ENCODE assay signal across 19 mouse cellular contexts in the genomic region with DNA sequence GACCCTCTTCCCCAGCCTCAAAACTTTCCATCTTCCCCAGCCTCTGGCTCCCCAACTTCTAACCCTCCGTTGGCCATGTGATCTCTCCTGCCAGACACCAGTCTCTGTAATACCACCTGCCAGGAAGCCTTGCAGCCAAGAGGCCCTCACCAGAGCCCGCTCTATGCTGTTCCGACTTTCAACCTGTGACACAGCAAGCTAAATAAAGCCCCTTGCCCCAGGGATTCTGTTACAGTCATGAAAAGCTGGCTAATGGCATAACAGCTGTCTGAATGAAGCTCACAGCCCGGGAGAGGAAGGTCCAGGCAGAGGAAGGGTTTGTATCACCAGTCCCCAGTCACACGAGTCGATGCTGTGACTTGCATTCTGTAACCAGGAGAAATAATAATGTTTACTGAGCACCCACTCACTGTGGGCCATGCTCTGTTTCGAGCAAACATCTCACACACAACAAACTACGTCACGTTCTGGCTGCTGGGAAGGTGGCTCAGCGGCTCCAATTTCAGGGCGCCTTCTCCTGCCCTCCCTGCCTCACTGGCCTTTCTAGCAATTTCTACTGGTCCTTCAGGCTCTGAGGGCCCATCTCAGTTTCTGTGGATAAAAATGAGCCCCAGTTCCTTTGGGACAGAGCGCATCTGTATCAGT. TPM values are rescaled to one million over a fixed set of nuclear protein-coding genes. Genes with fewer than 3 reads are reported as not detected.
DNase-seq lines count a peak whose midpoint lies in the region; ATAC-seq and TF ChIP-seq lines count a peak whose summit lies in the region.
"Had no signal": no experiment of that assay in that cellular context is flagged by ENCODE, and none has a peak within 500 bp of the region (broad histone marks: within the 10 kb centered on the region; RNA-seq: fewer than 3 reads in every experiment).

No protein-coding gene starts in this region.

- peak overlapping the region; percentile 54; the same call in 1 of the 2 replicates for H3K27ac ChIP-seq in forebrain, embryonic 10.5 days
- no peak overlapping the region for H3K27ac ChIP-seq in forebrain, embryonic 11.5 days (ENCODE audit: low read depth, low read length)
- peak overlapping the region; percentile 59; the same call in 1 of the 2 replicates for H3K27ac ChIP-seq in layer of hippocampus, adult 2 months
- H3K27ac ChIP-seq in olfactory bulb, adult 2 months (ENCODE audit: insufficient read depth, low read depth, low read length): peak overlapping the region; percentile 37
- H3K27ac ChIP-seq: forebrain, embryonic 15.5 days; liver, embryonic 13.5 days; midbrain, embryonic 12.5 days had no signal

- H3K4me3 ChIP-seq in forebrain, embryonic 10.5 days: no peak overlapping the region
- no peak overlapping the region for H3K4me3 ChIP-seq in forebrain, embryonic 11.5 days (ENCODE audit: low read depth, low read length)
- no peak overlapping the region for H3K4me3 ChIP-seq in layer of hippocampus, adult 2 months
- H3K4me3 ChIP-seq in E14TG2a.4 (replicated peaks; ENCODE audit: low read length): peak overlapping the region; percentile 43; the same call in 1 of the 2 replicates
- H3K4me3 ChIP-seq in olfactory bulb, adult 2 months (ENCODE audit: insufficient read depth, low read depth, low read length): no peak overlapping the region
- H3K4me3 ChIP-seq: erythroblast, embryonic 14.5 days; forebrain, embryonic 15.5 days; liver, embryonic 13.5 days; midbrain, embryonic 12.5 days had no signal

- TF ChIP-seq POLR2A in olfactory bulb, adult 2 months (IDR thresholded peaks at IDR 0.05; ENCODE audit: insufficient read depth, low read depth, low read length): no peak

- H3K9ac ChIP-seq in forebrain, embryonic 11.5 days (ENCODE audit: low read length): no peak overlapping the region
- H3K9ac ChIP-seq: forebrain, embryonic 15.5 days; liver, embryonic 13.5 days; lung, embryonic 14.5 days; midbrain, embryonic 12.5 days had no signal

- no peak for TF ChIP-seq CTCF in layer of hippocampus, adult 2 months (conservative IDR thresholded peaks at IDR 0.05)
- TF ChIP-seq CTCF in E14TG2a.4 (conservative IDR thresholded peaks at IDR 0.05; ENCODE audit: low read length): no peak
- TF ChIP-seq CTCF in olfactory bulb, adult 2 months (IDR thresholded peaks at IDR 0.05; ENCODE audit: insufficient read depth, low read depth, low read length): no peak

- ATAC-seq in forebrain, embryonic 11.5 days (replicated peaks; ENCODE audit: low FRiP score): no peak
- ATAC-seq: activated CD4-positive, CD25-positive, alpha-beta regulatory T cell, adult 4 months; CD4-positive, CD25-positive, alpha-beta regulatory T cell, adult 4 months; forebrain, embryonic 15.5 days had no signal

- H3K9me3 ChIP-seq in forebrain, embryonic 10.5 days: no peaks in the 10 kb centered on the region
- no peaks in the 10 kb centered on the region for H3K9me3 ChIP-seq in forebrain, embryonic 11.5 days (ENCODE audit: control insufficient read depth, low read length)
- peaks cover 84% of the 10 kb centered on the region for H3K9me3 ChIP-seq in E14TG2a.4 (ENCODE audit: low read length)
- H3K9me3 ChIP-seq: forebrain, embryonic 15.5 days; liver, embryonic 13.5 days; midbrain, embryonic 12.5 days had no signal

- H3K36me3 ChIP-seq in forebrain, embryonic 10.5 days (replicated peaks): no peaks in the 10 kb centered on the region
- no peaks in the 10 kb centered on the region for H3K36me3 ChIP-seq in forebrain, embryonic 11.5 days (ENCODE audit: control insufficient read depth, insufficient read depth, low read length)
- H3K36me3 ChIP-seq in E14TG2a.4 (ENCODE audit: insufficient read depth, low read length): no peaks in the 10 kb centered on the region; the same call in 1 of the 2 replicates
- H3K36me3 ChIP-seq: forebrain, embryonic 15.5 days; G1E; liver, embryonic 13.5 days; midbrain, embryonic 12.5 days had no signal

- no peak for DNase-seq in forebrain, embryonic 10.5 days (ENCODE audit: extremely low spot score, low spot score)
- DNase-seq in forebrain, embryonic 11.5 days (ENCODE audit: low spot score): no peak
- DNase-seq in layer of hippocampus, adult 2 months (ENCODE audit: low spot score in 2 of 2): no peak
- DNase-seq in layer of hippocampus, adult 18-20 months (ENCODE audit: low spot score in 2 of 2): no peak
- DNase-seq in adrenal gland, postnatal 10 days: no peak
- DNase-seq: adrenal gland, postnatal 25 days; cerebellum, adult 18-20 months; kidney, adult 18-20 months; liver, embryonic 13.5 days; lung, embryonic 14.5 days; right cerebral cortex, postnatal 14 days had no signal

- H3K4me1 ChIP-seq in forebrain, embryonic 10.5 days: peaks cover 36% of the 10 kb centered on the region
- H3K4me1 ChIP-seq in forebrain, embryonic 11.5 days (replicated peaks; ENCODE audit: control insufficient read depth, insufficient read depth, low read length): no peaks in the 10 kb centered on the region; the same call in 1 of the 2 replicates
- no peaks in the 10 kb centered on the region for H3K4me1 ChIP-seq in E14TG2a.4 (replicated peaks; ENCODE audit: low read depth, low read length)
- H3K4me1 ChIP-seq in olfactory bulb, adult 2 months (ENCODE audit: control insufficient read depth, insufficient read depth, low read length): peaks cover 76% of the 10 kb centered on the region
- H3K4me1 ChIP-seq: liver, embryonic 13.5 days had no signal

- no peak overlapping the region for H3K4me2 ChIP-seq in forebrain, embryonic 11.5 days (ENCODE audit: low read depth, low read length, severe bottlenecking)
- H3K4me2 ChIP-seq: forebrain, embryonic 15.5 days; liver, embryonic 13.5 days; lung, embryonic 14.5 days; midbrain, embryonic 12.5 days had no signal

- no peaks in the 10 kb centered on the region for H3K27me3 ChIP-seq in forebrain, embryonic 10.5 days (ENCODE audit: poor library complexity, severe bottlenecking)
- H3K27me3 ChIP-seq in forebrain, embryonic 11.5 days (ENCODE audit: control insufficient read depth, insufficient read depth, low read length): no peaks in the 10 kb centered on the region
- H3K27me3 ChIP-seq in E14TG2a.4 (ENCODE audit: insufficient read depth, low read length): no peaks in the 10 kb centered on the region
- H3K27me3 ChIP-seq: forebrain, embryonic 15.5 days; liver, embryonic 13.5 days; midbrain, embryonic 12.5 days had no signal

- 83% methylated on average over 12 of the region's 12 CpGs for WGBS in forebrain, embryonic 10.5 days
- 75% methylated on average over 12 of the region's 12 CpGs for WGBS in forebrain, embryonic 11.5 days
- WGBS in olfactory bulb, adult 2 months: 40% methylated on average over 12 of the region's 12 CpGs

RNA-seq across cellular contexts. Expression of gene Znfx1, which starts 57.5 kb away (rescaled TPM):
- 5.2 and 5.3 TPM in 2 replicates for polyA plus RNA-seq in forebrain, embryonic 10.5 days (2016; fragmentation: Nextera tagmentation; extraction: Ambion mirVana)
- polyA plus RNA-seq in forebrain, embryonic 11.5 days (2014; fragmentation: Nextera tagmentation; extraction: Ambion mirVana): 6.0 and 7.4 TPM in 2 replicates
- total RNA-seq in layer of hippocampus, adult 2 months (2021): 10 to 100 TPM; 38.5 to 45.6 TPM
- 10 to 100 TPM; 45.8 to 49.9 TPM for total RNA-seq in layer of hippocampus, adult 18-20 months (2021)
- polyA plus RNA-seq in olfactory bulb, adult 2 months (2012; ENCODE audit: insufficient read depth, insufficient read length, low replicate concordance, missing spikeins): not detected in 2 replicates
- 10 to 100 TPM; 31.2 to 36.5 TPM for total RNA-seq in adrenal gland, postnatal 10 days (2021)
